Mouse (Mus musculus): ENCODE results near the gene Usp49. TPM values are rescaled to one million over a fixed set of nuclear protein-coding genes. Genes with fewer than 3 reads are reported as not detected.

The Usp49 gene
- polyA plus RNA-seq, 1 experiment, result 4.6 TPM

- WGBS, result 72% methylated on average over 15 of the region's 22 CpGs
- Histone ChIP-seq H3K27ac (ENCODE audit: insufficient read depth, low read length) (no peak overlapping the region), H3K27me3 (ENCODE audit: control insufficient read depth, insufficient read depth, low read length) (0 out of 2 replicates have a peak, but pooled peaks cover 1% of the 10 kb centered on the region), H3K4me3 (ENCODE audit: extremely low read depth, insufficient read depth, insufficient read length) (no peak overlapping the region), H3K4me1 (ENCODE audit: control insufficient read depth, insufficient read depth, insufficient read length) (no peaks in the 10 kb centered on the region), H3K36me3 (ENCODE audit: control insufficient read depth, insufficient read depth, low read length) (no peaks in the 10 kb centered on the region)
- TF ChIP-seq POLR2A (IDR thresholded peaks at IDR 0.05; ENCODE audit: low read depth, low read length) (no peak), CTCF (IDR thresholded peaks at IDR 0.05; ENCODE audit: extremely low read depth, insufficient read depth, insufficient read length, insufficient replicate concordance) (no peak)
- DNase-seq (ENCODE audit: low read depth in 1 of 2, low spot score in 2 of 2), result no peak
These were observed 82.5 kb downstream of the Usp49 start for GRCm38 (mm10) chr17:47712889-47713571.

- Histone ChIP-seq H3K36me3 (ENCODE audit: control insufficient read depth, insufficient read depth, low read length) (no peaks in the 10 kb centered on the region), H3K4me1 (ENCODE audit: control insufficient read depth, insufficient read depth, insufficient read length) (no peaks in the 10 kb centered on the region), H3K27me3 (ENCODE audit: control insufficient read depth, insufficient read depth, low read length) (0 out of 2 replicates have a peak, but pooled peaks cover 1% of the 10 kb centered on the region), H3K27ac (ENCODE audit: insufficient read depth, low read length) (no peak overlapping the region), H3K4me3 (ENCODE audit: extremely low read depth, insufficient read depth, insufficient read length) (no peak overlapping the region)
- DNase-seq (ENCODE audit: low read depth in 1 of 2, low spot score in 2 of 2), result no peak
- WGBS, result 17% methylated on average over 3 of the region's 3 CpGs
- TF ChIP-seq CTCF (IDR thresholded peaks at IDR 0.05; ENCODE audit: extremely low read depth, insufficient read depth, insufficient read length, insufficient replicate concordance) (no peak), POLR2A (IDR thresholded peaks at IDR 0.05; ENCODE audit: low read depth, low read length) (no peak)
These were observed 84.5 kb downstream of the Usp49 start for GRCm38 (mm10) chr17:47715037-47715436.

- H3K36me3 ChIP-seq (ENCODE audit: control insufficient read depth, insufficient read depth, low read length), result no peaks in the 10 kb centered on the region
- TF ChIP-seq CTCF (IDR thresholded peaks at IDR 0.05; ENCODE audit: extremely low read depth, insufficient read depth, insufficient read length, insufficient replicate concordance) (no peak), POLR2A (IDR thresholded peaks at IDR 0.05; ENCODE audit: low read depth, low read length) (no peak)
- H3K4me3 ChIP-seq (ENCODE audit: extremely low read depth, insufficient read depth, insufficient read length), result no peak overlapping the region
- whole genome bisulfite sequencing, result 69% methylated on average over 4 of the region's 4 CpGs
- H3K4me1 ChIP-seq (ENCODE audit: control insufficient read depth, insufficient read depth, insufficient read length), result no peaks in the 10 kb centered on the region
- no peak overlapping the region for H3K27ac ChIP-seq (ENCODE audit: insufficient read depth, low read length)
- DNase-seq (ENCODE audit: low read depth in 1 of 2, low spot score in 2 of 2), result no peak
- H3K27me3 ChIP-seq (ENCODE audit: control insufficient read depth, insufficient read depth, low read length), result 0 out of 2 replicates have a peak, but pooled peaks cover 1% of the 10 kb centered on the region
These were observed 90.7 kb downstream of the Usp49 start for GRCm38 (mm10) chr17:47721183-47721582.

GRCm38 (mm10) chr17:47726566-47726965 is 96.1 kb downstream of the Usp49 start, which contains the start of gene Pgc:
Gene Pgc, plus strand, starts transcription at chr17:47726842.
- WGBS, result 88% methylated on average over 11 of the region's 11 CpGs
- no peak within 1 kb of the TSS for H3K4me3 ChIP-seq (ENCODE audit: extremely low read depth, insufficient read depth, insufficient read length)
- H3K36me3 ChIP-seq (ENCODE audit: control insufficient read depth, insufficient read depth, low read length), result no peaks in the 10 kb centered on the region
- TF ChIP-seq CTCF (IDR thresholded peaks at IDR 0.05; ENCODE audit: extremely low read depth, insufficient read depth, insufficient read length, insufficient replicate concordance), result no peak
- no peak for TF ChIP-seq POLR2A (IDR thresholded peaks at IDR 0.05; ENCODE audit: low read depth, low read length)
- H3K27ac ChIP-seq (ENCODE audit: insufficient read depth, low read length), result no peak within 1 kb of the TSS
- no peaks in the 10 kb centered on the region for H3K4me1 ChIP-seq (ENCODE audit: control insufficient read depth, insufficient read depth, insufficient read length)
- no peak for DNase-seq (ENCODE audit: low read depth in 1 of 2, low spot score in 2 of 2)
- H3K27me3 ChIP-seq (ENCODE audit: control insufficient read depth, insufficient read depth, low read length), result no peaks in the 10 kb centered on the region

- 80% methylated on average over 24 of the region's 24 CpGs for WGBS
- Histone ChIP-seq H3K27ac (ENCODE audit: insufficient read depth, low read length) (no peak overlapping the region), H3K4me1 (ENCODE audit: control insufficient read depth, insufficient read depth, insufficient read length) (no peaks in the 10 kb centered on the region), H3K36me3 (ENCODE audit: control insufficient read depth, insufficient read depth, low read length) (no peaks in the 10 kb centered on the region), H3K27me3 (ENCODE audit: control insufficient read depth, insufficient read depth, low read length) (no peaks in the 10 kb centered on the region), H3K4me3 (ENCODE audit: extremely low read depth, insufficient read depth, insufficient read length) (no peak overlapping the region)
- no peak for DNase-seq (ENCODE audit: low read depth in 1 of 2, low spot score in 2 of 2)
- TF ChIP-seq CTCF (IDR thresholded peaks at IDR 0.05; ENCODE audit: extremely low read depth, insufficient read depth, insufficient read length, insufficient replicate concordance) (no peak), POLR2A (IDR thresholded peaks at IDR 0.05; ENCODE audit: low read depth, low read length) (no peak)
These were observed 100.4 kb downstream of the Usp49 start for GRCm38 (mm10) chr17:47730633-47731575.

- Histone ChIP-seq H3K36me3 (ENCODE audit: control insufficient read depth, insufficient read depth, low read length) (no peaks in the 10 kb centered on the region), H3K27me3 (ENCODE audit: control insufficient read depth, insufficient read depth, low read length) (no peaks in the 10 kb centered on the region), H3K4me1 (ENCODE audit: control insufficient read depth, insufficient read depth, insufficient read length) (peaks cover 9% of the 10 kb centered on the region; the same call in 1 of the 2 replicates), H3K27ac (ENCODE audit: insufficient read depth, low read length) (no peak overlapping the region), H3K4me3 (ENCODE audit: extremely low read depth, insufficient read depth, insufficient read length) (no peak overlapping the region)
- no peak for DNase-seq (ENCODE audit: low read depth in 1 of 2, low spot score in 2 of 2)
- TF ChIP-seq POLR2A (IDR thresholded peaks at IDR 0.05; ENCODE audit: low read depth, low read length) (no peak), CTCF (IDR thresholded peaks at IDR 0.05; ENCODE audit: extremely low read depth, insufficient read depth, insufficient read length, insufficient replicate concordance) (no peak)
- 92% methylated on average over 14 of the region's 14 CpGs for WGBS
These were observed 105.1 kb downstream of the Usp49 start for GRCm38 (mm10) chr17:47735553-47736100.

Other genes starting within 250 kb of the Usp49 start
- 1.7 and 2.2 TPM in 2 replicates for gene Guca1b, start 245.3 kb upstream of the Usp49 start, polyA plus RNA-seq (2012; rRNA removed)
- gene Guca1a, start 230.1 kb upstream of the Usp49 start, polyA plus RNA-seq (2012; rRNA removed), result 1.9 and 2.0 TPM in 2 replicates
- 0.26 and 0.28 TPM in 2 replicates for gene AI661453, start 194.1 kb upstream of the Usp49 start, polyA plus RNA-seq (2012; rRNA removed)
- not detected in 2 replicates for gene 1700001C19Rik, start 193.3 kb upstream of the Usp49 start, polyA plus RNA-seq (2012; rRNA removed)
- gene Taf8, start 128.4 kb upstream of the Usp49 start, polyA plus RNA-seq (2012; rRNA removed), result 26.5 and 29.7 TPM in 2 replicates
- 171 and 240 TPM in 2 replicates for gene Ccnd3, start 125.6 kb upstream of the Usp49 start, polyA plus RNA-seq (2012; rRNA removed)
- 5.8 and 7.5 TPM in 2 replicates for gene Bysl, start 19.2 kb upstream of the Usp49 start, polyA plus RNA-seq (2012; rRNA removed)
- gene Med20, start 19.1 kb upstream of the Usp49 start, polyA plus RNA-seq (2012; rRNA removed), result 18.8 and 20.6 TPM in 2 replicates
- gene Gm20517, start 19.1 kb upstream of the Usp49 start, polyA plus RNA-seq (2012; rRNA removed), result 0.39 and 1.2 TPM in 2 replicates
- 58.0 and 63.1 TPM in 2 replicates for gene Tomm6, start 57.7 kb downstream of the Usp49 start, polyA plus RNA-seq (2012; rRNA removed)
- gene Frs3, start 58.3 kb downstream of the Usp49 start, polyA plus RNA-seq (2012; rRNA removed), result 4.7 and 5.9 TPM in 2 replicates
- 0.26 and 0.50 TPM in 2 replicates for gene Gm21981, start 63.8 kb downstream of the Usp49 start, polyA plus RNA-seq (2012; rRNA removed)
- gene Prickle4, start 64.0 kb downstream of the Usp49 start, polyA plus RNA-seq (2012; rRNA removed), result 0.83 and 1.7 TPM in 2 replicates
- 0.18 TPM in 1 of 2 replicates, not detected in the other for gene Pgc, start 96.2 kb downstream of the Usp49 start, polyA plus RNA-seq (2012; rRNA removed)
- gene Tfeb, start 106.3 kb downstream of the Usp49 start, polyA plus RNA-seq (2012; rRNA removed), result 110 and 131 TPM in 2 replicates
- 7.1 and 8.8 TPM in 2 replicates for gene Mdfi, start 204.0 kb downstream of the Usp49 start, polyA plus RNA-seq (2012; rRNA removed)

Measured in spleen, adult 2 months (tissue).